Mouse (Mus musculus): ENCODE results near the gene Dnaaf5. TPM values are rescaled to one million over a fixed set of nuclear protein-coding genes. Genes with fewer than 3 reads are reported as not detected.

The Dnaaf5 gene
- 12.6 and 14.9 TPM in 2 replicates for polyA plus RNA-seq (2012; rRNA removed)

- TF ChIP-seq POLR2A (IDR thresholded peaks at IDR 0.05; ENCODE audit: borderline replicate concordance, extremely low read depth, insufficient read depth, insufficient read length, poor library complexity, severe bottlenecking) = peak; percentile 85
- no peak for TF ChIP-seq CTCF (IDR thresholded peaks at IDR 0.05; ENCODE audit: borderline replicate concordance, extremely low read depth, insufficient read depth, insufficient read length)
- DNase-seq (ENCODE audit: low read depth) = peak; percentile 100
These were observed at the start of gene Dnaaf5, which contains the start of gene Prkar1b for GRCm38 (mm10) chr5:139149681-139150602. TSS of gene Dnaaf5 (plus strand) at chr5:139150223. TSS of gene Prkar1b (minus strand) at chr5:139150001.

- no peak for TF ChIP-seq POLR2A (IDR thresholded peaks at IDR 0.05; ENCODE audit: borderline replicate concordance, extremely low read depth, insufficient read depth, insufficient read length, poor library complexity, severe bottlenecking)
- no peak for TF ChIP-seq CTCF (IDR thresholded peaks at IDR 0.05; ENCODE audit: borderline replicate concordance, extremely low read depth, insufficient read depth, insufficient read length)
- DNase-seq (ENCODE audit: low read depth) = no peak
These were observed 48.2 kb upstream of the Dnaaf5 start for GRCm38 (mm10) chr5:139101783-139102182.

GRCm38 (mm10) chr5:139107815-139108214 is 42.2 kb upstream of the Dnaaf5 start:
- DNase-seq (ENCODE audit: low read depth) = no peak
- TF ChIP-seq CTCF (IDR thresholded peaks at IDR 0.05; ENCODE audit: borderline replicate concordance, extremely low read depth, insufficient read depth, insufficient read length) (peak; percentile 47; the same call in 1 of the 2 replicates), POLR2A (IDR thresholded peaks at IDR 0.05; ENCODE audit: borderline replicate concordance, extremely low read depth, insufficient read depth, insufficient read length, poor library complexity, severe bottlenecking) (no peak)

- DNase-seq (ENCODE audit: low read depth) = no peak
These were observed 39.7 kb upstream of the Dnaaf5 start for GRCm38 (mm10) chr5:139110140-139110855.

GRCm38 (mm10) chr5:139111991-139112390 is 38.0 kb upstream of the Dnaaf5 start:
- peak; percentile 22 for DNase-seq (ENCODE audit: low read depth)
- TF ChIP-seq CTCF (IDR thresholded peaks at IDR 0.05; ENCODE audit: borderline replicate concordance, extremely low read depth, insufficient read depth, insufficient read length) (no peak), POLR2A (IDR thresholded peaks at IDR 0.05; ENCODE audit: borderline replicate concordance, extremely low read depth, insufficient read depth, insufficient read length, poor library complexity, severe bottlenecking) (no peak)

More at GRCm38 (mm10) chr5:139110140-139110855, 39.7 kb upstream of the Dnaaf5 start:
- no peak for TF ChIP-seq CTCF (IDR thresholded peaks at IDR 0.05; ENCODE audit: borderline replicate concordance, extremely low read depth, insufficient read depth, insufficient read length)
- TF ChIP-seq POLR2A (IDR thresholded peaks at IDR 0.05; ENCODE audit: borderline replicate concordance, extremely low read depth, insufficient read depth, insufficient read length, poor library complexity, severe bottlenecking) = no peak

GRCm38 (mm10) chr5:139112418-139112817 is 37.6 kb upstream of the Dnaaf5 start:
- TF ChIP-seq POLR2A (IDR thresholded peaks at IDR 0.05; ENCODE audit: borderline replicate concordance, extremely low read depth, insufficient read depth, insufficient read length, poor library complexity, severe bottlenecking) (no peak), CTCF (IDR thresholded peaks at IDR 0.05; ENCODE audit: borderline replicate concordance, extremely low read depth, insufficient read depth, insufficient read length) (no peak)
- no peak for DNase-seq (ENCODE audit: low read depth)

GRCm38 (mm10) chr5:139114876-139115275 is 35.1 kb upstream of the Dnaaf5 start:
- no peak for TF ChIP-seq POLR2A (IDR thresholded peaks at IDR 0.05; ENCODE audit: borderline replicate concordance, extremely low read depth, insufficient read depth, insufficient read length, poor library complexity, severe bottlenecking)
- no peak for TF ChIP-seq CTCF (IDR thresholded peaks at IDR 0.05; ENCODE audit: borderline replicate concordance, extremely low read depth, insufficient read depth, insufficient read length)
- DNase-seq (ENCODE audit: low read depth) = no peak

GRCm38 (mm10) chr5:139115507-139115906 is 34.5 kb upstream of the Dnaaf5 start:
- TF ChIP-seq CTCF (IDR thresholded peaks at IDR 0.05; ENCODE audit: borderline replicate concordance, extremely low read depth, insufficient read depth, insufficient read length) (no peak), POLR2A (IDR thresholded peaks at IDR 0.05; ENCODE audit: borderline replicate concordance, extremely low read depth, insufficient read depth, insufficient read length, poor library complexity, severe bottlenecking) (no peak)
- DNase-seq (ENCODE audit: low read depth) = no peak

- TF ChIP-seq POLR2A (IDR thresholded peaks at IDR 0.05; ENCODE audit: borderline replicate concordance, extremely low read depth, insufficient read depth, insufficient read length, poor library complexity, severe bottlenecking) = no peak
- no peak for DNase-seq (ENCODE audit: low read depth)
These were observed 31.7 kb upstream of the Dnaaf5 start for GRCm38 (mm10) chr5:139118139-139118960.

- DNase-seq (ENCODE audit: low read depth) = no peak
- no peak for TF ChIP-seq POLR2A (IDR thresholded peaks at IDR 0.05; ENCODE audit: borderline replicate concordance, extremely low read depth, insufficient read depth, insufficient read length, poor library complexity, severe bottlenecking)
- TF ChIP-seq CTCF (IDR thresholded peaks at IDR 0.05; ENCODE audit: borderline replicate concordance, extremely low read depth, insufficient read depth, insufficient read length) = no peak
These were observed 31.1 kb upstream of the Dnaaf5 start for GRCm38 (mm10) chr5:139118961-139119276.

- DNase-seq (ENCODE audit: low read depth) = no peak
- TF ChIP-seq POLR2A (IDR thresholded peaks at IDR 0.05; ENCODE audit: borderline replicate concordance, extremely low read depth, insufficient read depth, insufficient read length, poor library complexity, severe bottlenecking) = no peak
- no peak for TF ChIP-seq CTCF (IDR thresholded peaks at IDR 0.05; ENCODE audit: borderline replicate concordance, extremely low read depth, insufficient read depth, insufficient read length)
These were observed 24.3 kb upstream of the Dnaaf5 start for GRCm38 (mm10) chr5:139125717-139126116.
